In genomic region chr6:134919511-134920189, GRCm38 (mm10) we compare ENCODE assay signal across 8 mouse cellular contexts. TPM values are rescaled to one million over a fixed set of nuclear protein-coding genes. Genes with fewer than 3 reads are reported as not detected.
DNase-seq lines count a peak whose midpoint lies in the region; ATAC-seq lines count a peak whose summit lies in the region.

No protein-coding gene starts in this region.

- H3K36me3 ChIP-seq in erythroblast, embryonic 14.5 days (ENCODE audit: control insufficient read depth) = peaks cover 30% of the 10 kb centered on the region
- H3K36me3 ChIP-seq in limb, embryonic 10.5 days = peaks cover 26% of the 10 kb centered on the region
- H3K36me3 ChIP-seq in neural tube, embryonic 13.5 days = 0 out of 2 replicates have a peak, but pooled peaks cover 6% of the 10 kb centered on the region

- no peak; the same call in 1 of the 2 replicates for ATAC-seq in erythroblast, adult 5-6 weeks (replicated peaks; ENCODE audit: low FRiP score, poor library complexity, severe bottlenecking)
- ATAC-seq in neural tube, embryonic 13.5 days (ENCODE audit: low read depth) = peak; percentile 79

- peak overlapping the region; percentile 71 for H3K4me2 ChIP-seq in neural tube, embryonic 13.5 days

- peak overlapping the region; percentile 74 for H3K4me3 ChIP-seq in erythroblast, embryonic 14.5 days (replicated peaks)
- peak overlapping the region; percentile 87 for H3K4me3 ChIP-seq in limb, embryonic 10.5 days
- peak overlapping the region; percentile 95 for H3K4me3 ChIP-seq in neural tube, embryonic 13.5 days

- 4% methylated on average over 37 of the region's 37 CpGs for WGBS in limb, embryonic 10.5 days
- WGBS in neural tube, embryonic 13.5 days = 3% methylated on average over 37 of the region's 37 CpGs

- no peaks in the 10 kb centered on the region for H3K9me3 ChIP-seq in erythroblast, embryonic 14.5 days (ENCODE audit: control insufficient read depth, low read length)
- no peaks in the 10 kb centered on the region for H3K9me3 ChIP-seq in limb, embryonic 10.5 days (replicated peaks)
- H3K9me3 ChIP-seq in neural tube, embryonic 13.5 days = no peaks in the 10 kb centered on the region

- H3K9ac ChIP-seq in neural tube, embryonic 13.5 days = peak overlapping the region; percentile 96

- DNase-seq in urinary bladder, postnatal 10 days (ENCODE audit: low spot score) = peak; percentile 14
- DNase-seq in urinary bladder, adult 18-20 months (ENCODE audit: low spot score in 2 of 2) = no peak
- DNase-seq in limb, embryonic 10.5 days (ENCODE audit: low spot score) = no peak
- no peak for DNase-seq in T-cell, adult 2 months (ENCODE audit: low spot score)
- DNase-seq in cerebellum, adult 9-11 months = no peak

- H3K27ac ChIP-seq in limb, embryonic 10.5 days = peak overlapping the region; percentile 98
- H3K27ac ChIP-seq in neural tube, embryonic 13.5 days (replicated peaks) = peak overlapping the region; percentile 98

- peaks cover 65% of the 10 kb centered on the region for H3K4me1 ChIP-seq in erythroblast, embryonic 14.5 days (ENCODE audit: control insufficient read depth)
- H3K4me1 ChIP-seq in limb, embryonic 10.5 days = peaks cover 38% of the 10 kb centered on the region
- peaks cover 46% of the 10 kb centered on the region for H3K4me1 ChIP-seq in neural tube, embryonic 13.5 days (replicated peaks)

- peaks cover 21% of the 10 kb centered on the region for H3K27me3 ChIP-seq in erythroblast, embryonic 14.5 days (ENCODE audit: control insufficient read depth)
- peaks cover 16% of the 10 kb centered on the region for H3K27me3 ChIP-seq in limb, embryonic 10.5 days (ENCODE audit: low read depth, poor library complexity, severe bottlenecking)
- peaks cover 11% of the 10 kb centered on the region for H3K27me3 ChIP-seq in neural tube, embryonic 13.5 days

RNA-seq across cellular contexts. Expression of gene Cdkn1b, which starts 0.6 kb away (rescaled TPM):
- 6.9 and 7.0 TPM in 2 replicates for polyA plus RNA-seq in erythroblast, embryonic 14.5 days (2012)
- 256 and 258 TPM in 2 replicates for total RNA-seq in erythroblast, adult 5-6 weeks (2015; ENCODE audit: low replicate concordance)
- 354 and 386 TPM in 2 replicates for total RNA-seq in erythroblast, adult 5-6 weeks (2017; ENCODE audit: low replicate concordance)
- 8.4 and 10.3 TPM in 2 replicates for polyA plus RNA-seq in limb, embryonic 10.5 days (2016; fragmentation: Nextera tagmentation; extraction: Ambion mirVana)
- polyA plus RNA-seq in neural tube, embryonic 13.5 days (2015; fragmentation: Nextera tagmentation; extraction: Ambion mirVana) = 21.7 and 24.1 TPM in 2 replicates

RNA-seq across cellular contexts. Expression of gene Gpr19, which starts 21.3 kb away (rescaled TPM):
- polyA plus RNA-seq in erythroblast, embryonic 14.5 days (2012) = 0.36 and 0.61 TPM in 2 replicates
- 2.7 and 5.0 TPM in 2 replicates for total RNA-seq in erythroblast, adult 5-6 weeks (2015; ENCODE audit: low replicate concordance)
- total RNA-seq in erythroblast, adult 5-6 weeks (2017; ENCODE audit: low replicate concordance) = 2.1 and 8.3 TPM in 2 replicates
- 7.8 and 9.7 TPM in 2 replicates for polyA plus RNA-seq in limb, embryonic 10.5 days (2016; fragmentation: Nextera tagmentation; extraction: Ambion mirVana)
- 37.1 and 39.1 TPM in 2 replicates for polyA plus RNA-seq in neural tube, embryonic 13.5 days (2015; fragmentation: Nextera tagmentation; extraction: Ambion mirVana)
